Mouse (Mus musculus): ENCODE measurements around the gene Unc45a. TPM values are rescaled to one million over a fixed set of nuclear protein-coding genes. Genes with fewer than 3 reads are reported as not detected.

Unc45a gene
- 54.4 and 99.0 TPM in 2 replicates for polyA plus RNA-seq (2012; rRNA removed; ENCODE audit: low replicate concordance)

DNA sequence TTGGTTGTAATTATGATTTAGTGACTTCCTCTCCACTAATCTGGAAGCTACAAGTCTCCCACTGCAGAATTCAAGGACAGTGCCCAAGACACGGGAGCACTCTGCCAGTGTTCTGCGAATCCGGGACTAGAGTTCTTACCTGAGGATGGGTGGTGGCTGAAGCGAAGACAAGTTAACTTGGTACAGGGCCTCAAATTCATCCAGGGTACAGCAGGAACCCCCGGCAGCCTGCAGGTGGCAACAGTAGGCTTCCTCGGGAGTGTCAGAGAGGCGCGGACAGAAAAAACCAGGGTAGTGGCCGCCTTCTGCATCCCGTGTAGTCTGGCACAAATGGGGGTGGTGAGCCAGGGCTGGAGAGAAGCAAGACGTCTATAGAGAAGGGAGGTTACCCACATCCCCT, at the start of gene Unc45a:
Unc45a (minus strand) TSS at position 213 of the 400 bp plus-strand sequence.

DNA sequence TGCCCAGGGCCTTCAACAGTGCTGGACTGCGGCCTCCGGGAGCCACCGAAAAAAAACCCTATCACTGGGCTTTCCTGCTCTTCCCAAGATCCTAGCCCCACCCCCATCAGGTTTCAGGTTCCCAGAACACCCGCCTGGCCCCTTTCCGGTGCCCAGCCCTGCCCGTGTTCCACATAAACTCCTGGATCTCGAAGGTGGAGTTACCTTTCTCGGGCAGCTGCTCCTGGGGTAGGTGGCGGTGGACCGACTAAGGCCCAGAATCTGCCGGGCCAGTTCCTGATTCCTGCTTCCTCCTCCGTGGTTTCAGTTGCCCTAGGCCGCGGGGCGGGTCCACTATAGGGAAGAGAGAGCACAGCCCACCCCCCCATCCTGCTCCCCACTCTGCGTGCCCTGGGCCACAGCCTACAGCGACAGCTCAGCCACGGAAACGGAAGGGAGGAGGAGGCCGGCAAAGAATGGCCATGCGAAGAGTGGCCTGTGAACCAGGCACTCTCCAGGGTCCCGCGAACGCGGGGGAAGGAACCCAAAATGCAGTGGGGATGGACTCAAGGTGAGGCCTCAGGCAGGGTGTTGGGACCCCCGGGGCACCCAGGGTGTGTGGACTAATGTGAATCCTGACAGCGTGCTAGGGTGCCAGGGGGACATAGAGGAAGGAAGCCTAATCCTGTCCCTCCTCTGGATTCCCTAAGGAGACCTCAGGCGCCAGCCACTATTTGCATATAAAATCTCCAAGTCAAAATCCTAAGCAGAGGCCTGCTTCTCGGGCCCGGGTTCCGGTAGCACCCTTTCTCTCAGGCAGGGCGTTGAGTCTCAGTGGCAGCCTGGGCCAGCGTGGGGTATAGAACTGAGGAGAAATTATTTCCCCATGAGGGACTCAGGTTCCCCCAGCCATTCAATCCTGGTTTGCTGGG, 47.1 kb upstream of the Unc45a start, which contains the start of gene Fes:
Fes (minus strand) TSS at position 314 of the 911 bp plus-strand sequence.

GRCm38 (mm10) chr7:80371041-80371751, 30.4 kb upstream of the Unc45a start, which contains the start of gene Man2a2:
Gene Man2a2 (minus strand): TSS chr7:80371375.

GRCm38 (mm10) chr7:80342858-80343257, 2.1 kb upstream of the Unc45a start, which contains the start of gene Hddc3:
Gene Hddc3 (plus strand): TSS chr7:80343104.

GRCm38 (mm10) chr7:80324043-80324815, 16.6 kb downstream of the Unc45a start, which contains the start of gene Rccd1:
Gene Rccd1 (minus strand): TSS chr7:80324454.

GRCm38 (mm10) chr7:80294062-80294763, 46.6 kb downstream of the Unc45a start, which contains the start of gene Prc1:
Gene Prc1 (plus strand): TSS chr7:80294450.

Other genes starting within 250 kb of the Unc45a start
- gene Idh2, start 225.6 kb downstream of the Unc45a start, polyA plus RNA-seq (2012; rRNA removed; ENCODE audit: low replicate concordance): 92.3 and 157 TPM in 2 replicates
- gene Sema4b, start 154.2 kb downstream of the Unc45a start, polyA plus RNA-seq (2012; rRNA removed; ENCODE audit: low replicate concordance): 31.2 and 41.9 TPM in 2 replicates
- 108 and 140 TPM in 2 replicates for gene Cib1, start 108.2 kb downstream of the Unc45a start, polyA plus RNA-seq (2012; rRNA removed; ENCODE audit: low replicate concordance)
- gene Gdpgp1, start 108.1 kb downstream of the Unc45a start, polyA plus RNA-seq (2012; rRNA removed; ENCODE audit: low replicate concordance): 2.9 and 3.6 TPM in 2 replicates
- gene Ttll13, start 94.6 kb downstream of the Unc45a start, polyA plus RNA-seq (2012; rRNA removed; ENCODE audit: low replicate concordance): 0.72 and 1.2 TPM in 2 replicates
- gene Ngrn, start 79.8 kb downstream of the Unc45a start, polyA plus RNA-seq (2012; rRNA removed; ENCODE audit: low replicate concordance): 19.5 and 30.0 TPM in 2 replicates
- 9.9 and 11.9 TPM in 2 replicates for gene Vps33b, start 71.4 kb downstream of the Unc45a start, polyA plus RNA-seq (2012; rRNA removed; ENCODE audit: low replicate concordance)
- gene Prc1, start 46.6 kb downstream of the Unc45a start, polyA plus RNA-seq (2012; rRNA removed; ENCODE audit: low replicate concordance): 3.1 and 5.8 TPM in 2 replicates
- gene Rccd1, start 16.6 kb downstream of the Unc45a start, polyA plus RNA-seq (2012; rRNA removed; ENCODE audit: low replicate concordance): 9.8 and 12.6 TPM in 2 replicates
- gene Hddc3, start 2.1 kb upstream of the Unc45a start, polyA plus RNA-seq (2012; rRNA removed; ENCODE audit: low replicate concordance): 25.9 and 33.4 TPM in 2 replicates
- gene Man2a2, start 30.4 kb upstream of the Unc45a start, polyA plus RNA-seq (2012; rRNA removed; ENCODE audit: low replicate concordance): 196 and 199 TPM in 2 replicates
- 38.4 and 41.8 TPM in 2 replicates for gene Fes, start 46.9 kb upstream of the Unc45a start, polyA plus RNA-seq (2012; rRNA removed; ENCODE audit: low replicate concordance)
- 74.1 and 130 TPM in 2 replicates for gene Furin, start 64.4 kb upstream of the Unc45a start, polyA plus RNA-seq (2012; rRNA removed; ENCODE audit: low replicate concordance)
- gene Blm, start 194.1 kb upstream of the Unc45a start, polyA plus RNA-seq (2012; rRNA removed; ENCODE audit: low replicate concordance): 0.54 and 1.4 TPM in 2 replicates